Mouse (Mus musculus) hindbrain, postnatal 0 days (tissue): ENCODE data around the gene Barhl2. TPM values are rescaled to one million over a fixed set of nuclear protein-coding genes. Genes with fewer than 3 reads are reported as not detected.

ENCODE experiments used
- ATAC-seq: fragments of 200-750 bp; cut with Nextera tagmentation; 2 replicates; pipeline ENCODE4 v1.8.0; 2017; ENCODE audit warnings: mild to moderate bottlenecking, moderate TSS enrichment, moderate library complexity
- DNase-seq: peaks from one replicate; pipeline ENCODE4 v3.0.0-alpha.2; 2015; ENCODE audit warnings: low spot score
- H3K27ac ChIP-seq: fragments of 300-500 bp; sonication (generic); 2 replicates; pipeline ENCODE4 v1.5.1; 2014; ENCODE audit warnings: mild to moderate bottlenecking
- H3K27me3 ChIP-seq: fragments of 300-500 bp; sonication (generic); 2 replicates; pipeline ENCODE4 v1.6.1; 2014; ENCODE audit warnings: low read length, mixed read lengths; ENCODE audit not compliant: insufficient read depth
- H3K36me3 ChIP-seq: fragments of 300-500 bp; sonication (generic); 2 replicates; pipeline ENCODE4 v1.6.1; 2014; ENCODE audit warnings: low read length, mixed read lengths; ENCODE audit not compliant: insufficient read depth
- H3K4me1 ChIP-seq: fragments of 300-500 bp; sonication (generic); 2 replicates; pipeline ENCODE4 v1.6.1; 2014; ENCODE audit warnings: antibody characterized with exemption, low read length, mixed read lengths; ENCODE audit not compliant: insufficient read depth
- H3K4me2 ChIP-seq: fragments of 300-500 bp; sonication (generic); 2 replicates; pipeline ENCODE4 v1.6.1; 2014; ENCODE audit warnings: low read depth, mild to moderate bottlenecking, low read length, moderate library complexity, mixed read lengths
- H3K4me3 ChIP-seq: fragments of 300-500 bp; sonication (generic); 2 replicates; pipeline ENCODE4 v1.5.1; 2014; ENCODE audit warnings: low read length
- H3K9ac ChIP-seq: fragments of 300-500 bp; sonication (generic); replicated peaks from 2 replicates; pipeline ENCODE4 v1.6.1; 2014; ENCODE audit warnings: mild to moderate bottlenecking, low read length, moderate library complexity, mixed read lengths
- H3K9me3 ChIP-seq: fragments of 300-500 bp; sonication (generic); 2 replicates; pipeline ENCODE4 v1.6.1; 2016; ENCODE audit warnings: low read length, mixed read lengths
- CTCF ChIP-seq: IDR thresholded peaks from 2 replicates; pipeline ENCODE4 v1.5.1; 2016; ENCODE audit warnings: antibody characterized with exemption, control low read depth, low read depth
- WGBS: fragments of 180-500 bp; shearing (Covaris S2); extraction: QIAGEN DNeasy Blood & Tissue Kit; methylation state at CpG from one replicate; pipeline ENCODE4 v1.1.7; 2014; 5-methylcytosine and 5-hydroxymethylcytosine counted together
- polyA plus RNA-seq: library from polyadenylated mRNA; unstranded; fragments of >200 nt; fragmentation: Nextera tagmentation; extraction: Ambion mirVana; gene quantifications from 2 replicates; pipeline ENCODE4 v1.2.1, GENCODE M21; 2015
- total RNA-seq: library from RNA; depleted of rRNA; stranded (reverse); fragments of >200 nt; gene quantifications from 2 replicates; pipeline ENCODE4 v1.2.3, GENCODE M21; 2014; rRNA removed

Barhl2 gene
- total and polyA plus RNA-seq, 2 experiments from 2014 or later = 2.1 to 14.9 TPM

- Histone ChIP-seq H3K4me2 (no peak overlapping the region), H3K27me3 (no peaks in the 10 kb centered on the region), H3K4me3 (no peak overlapping the region), H3K9ac (no peak overlapping the region), H3K27ac (no peak overlapping the region), H3K4me1 (no peaks in the 10 kb centered on the region), H3K9me3 (no peaks in the 10 kb centered on the region), H3K36me3 (no peaks in the 10 kb centered on the region)
- ATAC-seq (no peak), DNase-seq (no peak)
- no peak for TF ChIP-seq CTCF
- 62% methylated on average over 6 of the region's 6 CpGs for WGBS
These were observed 42.2 kb downstream of the Barhl2 start for GRCm38 (mm10) chr5:106415734-106416133.

GRCm38 (mm10) chr5:106402761-106403160 is 55.2 kb downstream of the Barhl2 start:
- H3K4me2 ChIP-seq = no peak overlapping the region
- H3K27me3 ChIP-seq = no peaks in the 10 kb centered on the region
- no peak for ATAC-seq
- no peak overlapping the region for H3K27ac ChIP-seq
- no peak overlapping the region for H3K4me3 ChIP-seq
- no peaks in the 10 kb centered on the region for H3K4me1 ChIP-seq
- H3K9ac ChIP-seq = no peak overlapping the region
- DNase-seq = no peak
- no peaks in the 10 kb centered on the region for H3K36me3 ChIP-seq
- TF ChIP-seq CTCF = no peak
- WGBS = 86% methylated on average over 2 of the region's 2 CpGs
- H3K9me3 ChIP-seq = no peaks in the 10 kb centered on the region

Other genes with a start within 250 kb of the Barhl2 start
- not detected in 2 replicates for gene Gm17304, start 150.9 kb upstream of the Barhl2 start, total RNA-seq
- gene Gm17304, start 150.9 kb upstream of the Barhl2 start, polyA plus RNA-seq = not detected in 2 replicates
- 67.7 and 74.4 TPM in 2 replicates for gene Zfp644, start 239.1 kb upstream of the Barhl2 start, total RNA-seq
- gene Zfp644, start 239.1 kb upstream of the Barhl2 start, polyA plus RNA-seq = 65.9 and 66.8 TPM in 2 replicates